Mouse (Mus musculus) ZHBTc4 (cell line): ENCODE data around the gene Naaa.

ENCODE experiments used
- DNase-seq: peaks from one replicate; pipeline ENCODE4 v3.0.0-alpha.2; 2011; ENCODE audit warnings: low read depth, low spot score

The Naaa gene

DNA sequence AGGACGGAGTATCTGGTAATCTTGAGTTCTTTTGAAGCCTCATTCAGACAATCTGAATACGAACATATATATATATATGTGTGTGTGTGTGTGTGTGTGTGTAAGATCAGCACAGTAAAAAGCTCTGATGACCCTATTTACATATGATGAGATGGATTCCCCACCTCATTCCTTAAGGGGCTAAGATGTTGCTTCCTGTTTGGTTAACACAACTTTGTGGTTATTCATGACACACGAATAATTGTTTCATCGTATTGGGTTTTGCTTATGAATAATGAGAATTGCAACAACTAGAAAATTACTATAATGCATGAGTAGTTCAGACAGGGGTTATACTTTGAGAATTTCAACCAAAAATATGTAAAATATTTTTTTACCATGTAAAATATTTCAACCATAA is 62.7 kb downstream of the Naaa start, which contains the start of gene U90926:
TSS of gene U90926 (minus strand) at position 101 of the 400 bp plus-strand sequence.
- DNase-seq = no peak

DNA sequence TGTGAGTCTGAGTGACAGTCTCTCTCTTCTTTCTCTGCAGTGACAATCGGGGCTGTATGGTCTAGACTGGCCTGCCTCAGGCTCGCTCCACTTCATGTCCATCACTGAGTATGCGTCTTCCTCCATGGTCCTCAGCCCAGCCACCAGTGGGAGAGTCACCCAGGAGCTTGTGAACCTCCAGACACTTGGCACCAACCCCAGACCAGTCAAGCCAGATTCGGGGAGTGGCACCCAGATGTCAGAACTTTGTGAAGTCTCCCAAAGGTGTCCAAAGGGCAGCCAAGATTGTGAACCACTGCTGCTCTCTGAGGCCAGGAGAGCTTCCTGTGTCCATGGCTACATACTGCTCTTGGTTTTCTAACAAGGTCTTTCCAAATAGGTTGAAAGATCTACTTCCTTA is 65.7 kb downstream of the Naaa start:
- no peak for DNase-seq

DNA sequence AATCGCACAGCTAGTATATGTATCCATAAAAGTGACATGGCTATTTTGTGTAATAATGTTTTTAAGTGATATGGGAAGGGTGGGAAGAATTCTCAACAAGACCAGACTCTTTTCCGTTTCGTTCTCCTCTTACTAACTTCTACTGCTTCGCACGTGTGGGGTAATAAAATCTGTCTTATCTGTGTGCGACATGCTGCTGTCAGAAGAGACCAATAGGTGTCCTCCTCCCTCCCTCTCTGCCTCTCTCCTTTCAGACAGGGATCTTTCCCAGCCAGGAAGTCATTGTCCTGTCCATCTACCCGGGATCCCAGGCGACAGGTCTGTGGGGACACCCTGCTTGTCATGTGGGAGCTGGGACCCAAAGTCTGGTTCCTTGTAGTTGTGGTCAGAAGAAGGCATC is 67.8 kb downstream of the Naaa start:
- no peak for DNase-seq
